Mouse (Mus musculus) layer of hippocampus, adult 9-11 months (tissue): ENCODE measurements around the gene Neurl1a.

Experiments used
- DNase-seq: peaks from one replicate; pipeline ENCODE4 v3.0.0; 2022

Neurl1a gene

DNA sequence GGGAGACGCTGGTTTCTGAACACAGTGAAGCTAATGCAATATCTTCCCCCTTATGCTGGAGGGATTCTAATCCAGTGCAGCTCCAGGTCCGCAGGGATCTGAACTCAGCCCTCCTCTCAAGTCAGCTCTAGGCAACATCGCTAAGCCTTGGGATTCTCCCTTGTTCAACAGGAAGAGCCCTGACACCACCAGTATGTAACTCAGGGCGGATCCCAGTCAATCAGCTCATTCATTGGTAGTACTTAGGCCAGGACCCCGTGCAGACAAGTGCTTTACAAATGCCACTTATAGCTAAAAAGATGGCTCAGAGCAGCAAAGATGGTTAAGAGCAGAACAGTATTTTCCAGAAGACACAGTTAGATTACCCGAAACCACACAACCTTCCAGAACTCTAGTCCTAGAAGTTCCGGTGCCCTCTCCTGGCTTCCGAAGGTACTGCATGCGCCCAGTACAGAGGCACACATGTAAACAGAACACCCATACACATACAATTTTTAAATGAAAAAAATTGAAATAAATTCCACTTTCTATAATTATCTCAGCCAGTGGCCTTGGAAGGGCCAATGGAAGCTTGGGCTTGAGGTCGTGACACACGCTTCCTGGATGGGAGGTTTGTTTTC, 9.7 kb upstream of the Neurl1a start:
- DNase-seq = peak; percentile 83

DNA sequence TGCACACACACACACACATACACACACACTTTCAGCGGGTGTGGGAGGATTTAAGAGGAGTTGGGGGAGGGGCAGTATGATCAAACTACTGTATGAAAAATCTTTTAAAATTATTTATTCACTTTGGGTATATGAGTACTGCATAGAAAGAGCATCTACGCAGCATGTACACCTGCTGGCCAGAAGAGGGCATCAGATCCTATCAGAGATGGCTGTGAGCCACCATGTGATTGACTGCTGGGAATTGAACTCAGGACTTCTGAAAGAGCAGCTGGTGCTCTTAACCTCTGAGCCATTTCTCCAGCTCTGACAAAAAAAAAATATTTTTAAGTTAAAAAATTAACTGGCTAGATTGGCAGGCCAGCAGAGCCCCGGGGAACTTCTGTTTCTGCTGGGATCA, 4.1 kb upstream of the Neurl1a start:
- no peak for DNase-seq

DNA sequence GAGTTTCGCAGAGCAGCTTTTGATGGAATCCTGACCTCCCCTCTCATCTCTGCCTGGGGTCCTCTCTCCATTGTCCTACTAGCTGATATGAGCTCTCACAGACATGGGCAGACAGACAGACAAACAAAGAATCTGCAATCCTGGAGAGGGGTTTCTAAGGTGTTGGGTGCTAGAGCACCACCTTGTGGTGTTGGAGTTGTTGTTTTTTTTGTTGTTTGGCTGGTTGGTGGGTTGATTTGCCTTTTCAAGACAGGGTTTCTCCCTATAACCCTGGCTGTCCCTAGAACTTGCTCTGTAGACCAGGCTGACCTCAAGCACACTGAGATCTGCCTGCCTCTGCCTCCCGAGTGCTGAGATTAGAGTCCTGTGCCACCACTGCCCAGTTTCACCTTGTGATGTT, 3.1 kb upstream of the Neurl1a start:
- no peak for DNase-seq

DNA sequence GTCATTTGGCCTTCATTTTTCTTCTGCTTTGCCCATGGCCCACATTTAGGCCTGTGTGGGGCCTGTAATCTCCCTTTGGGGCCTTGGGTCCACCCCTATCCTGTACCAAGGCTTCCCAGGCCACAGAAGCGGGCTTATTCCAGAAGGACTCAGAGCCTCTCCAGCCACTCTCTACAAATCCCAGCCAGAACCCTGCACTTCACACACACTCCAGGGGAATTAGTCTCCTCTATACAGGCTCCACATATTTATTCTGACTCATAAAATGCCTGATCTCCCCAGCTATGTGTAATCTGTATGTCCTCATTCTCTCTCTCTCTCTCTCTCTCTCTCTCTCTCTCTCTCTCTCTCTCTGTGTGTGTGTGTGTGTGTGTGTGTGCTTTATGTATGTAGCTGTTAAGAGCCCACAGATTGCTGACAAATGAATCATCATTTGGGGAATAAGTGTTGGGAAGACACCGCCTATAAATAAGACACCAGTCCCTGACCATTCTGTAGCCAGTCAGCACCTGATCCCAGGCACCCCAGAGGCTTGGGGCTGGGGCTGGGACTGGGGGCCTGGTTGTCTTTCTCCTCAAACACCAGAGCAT, 1.6 kb upstream of the Neurl1a start:
- DNase-seq = no peak

DNA sequence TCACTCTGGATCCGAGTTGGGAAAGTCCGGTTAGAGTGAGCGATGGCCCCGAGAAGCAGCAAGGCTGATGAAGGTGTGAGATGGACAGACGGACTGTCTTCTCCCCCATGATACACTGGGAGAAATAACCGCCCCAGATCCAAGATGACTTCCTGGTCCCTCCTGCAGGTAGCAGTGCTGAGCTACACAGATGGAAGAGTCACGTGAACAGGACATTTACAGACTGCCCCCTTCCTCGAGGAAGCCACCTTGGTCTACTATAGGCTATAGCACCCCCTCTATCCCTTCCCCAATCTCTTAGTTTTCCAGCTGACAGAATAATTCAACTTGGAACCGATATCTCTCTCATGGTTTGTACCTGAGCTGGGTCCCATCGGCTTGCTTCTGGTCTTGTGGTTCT, 619 bp upstream of the Neurl1a start:
- no peak for DNase-seq

DNA sequence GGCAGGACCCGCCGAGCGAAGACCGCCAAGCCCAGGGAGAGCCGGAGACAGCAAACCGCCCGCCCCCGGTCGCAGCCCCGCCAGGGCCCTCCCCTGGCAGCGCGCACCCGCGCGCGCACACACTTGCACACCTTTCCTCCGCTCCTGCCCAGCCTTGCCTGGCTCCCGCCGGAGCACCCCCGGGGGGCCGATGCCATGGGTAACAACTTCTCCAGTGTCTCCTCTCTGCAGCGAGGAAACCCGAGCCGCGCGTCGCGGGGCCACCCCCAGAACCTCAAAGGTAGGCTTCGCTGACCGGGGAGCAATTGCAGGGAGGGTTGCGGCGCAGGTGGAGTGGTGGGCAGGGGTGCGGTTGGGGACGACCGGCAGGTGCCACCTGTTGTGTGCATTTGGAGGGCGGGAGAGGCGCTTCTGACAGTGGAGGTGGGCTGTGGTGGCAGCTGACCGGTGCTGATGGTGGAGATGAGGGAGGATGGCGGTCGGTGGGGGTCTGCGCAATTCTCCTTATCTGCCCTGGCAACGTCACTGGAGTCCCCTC, 721 bp downstream of the Neurl1a start:
- no peak for DNase-seq

DNA sequence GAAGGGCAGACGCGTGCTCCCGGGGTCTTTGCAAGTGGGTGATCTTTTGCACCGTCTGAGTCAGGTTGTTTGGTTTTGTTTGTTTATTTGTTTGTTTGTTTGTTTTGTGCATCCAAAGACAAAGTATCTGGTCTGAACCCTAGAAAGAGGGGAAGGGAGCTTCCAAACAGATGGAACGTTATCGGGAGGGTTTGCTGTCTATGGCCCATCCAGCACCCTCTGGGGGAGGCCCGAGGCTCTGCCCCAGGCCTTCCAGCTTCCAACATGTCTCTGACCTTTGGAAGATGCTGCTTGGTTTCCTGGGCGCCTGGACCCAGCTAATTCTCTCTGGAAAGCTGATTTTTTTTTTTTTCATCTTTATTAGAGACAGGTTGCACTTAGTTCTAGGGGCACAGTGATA, 1.4 kb downstream of the Neurl1a start:
- no peak for DNase-seq

DNA sequence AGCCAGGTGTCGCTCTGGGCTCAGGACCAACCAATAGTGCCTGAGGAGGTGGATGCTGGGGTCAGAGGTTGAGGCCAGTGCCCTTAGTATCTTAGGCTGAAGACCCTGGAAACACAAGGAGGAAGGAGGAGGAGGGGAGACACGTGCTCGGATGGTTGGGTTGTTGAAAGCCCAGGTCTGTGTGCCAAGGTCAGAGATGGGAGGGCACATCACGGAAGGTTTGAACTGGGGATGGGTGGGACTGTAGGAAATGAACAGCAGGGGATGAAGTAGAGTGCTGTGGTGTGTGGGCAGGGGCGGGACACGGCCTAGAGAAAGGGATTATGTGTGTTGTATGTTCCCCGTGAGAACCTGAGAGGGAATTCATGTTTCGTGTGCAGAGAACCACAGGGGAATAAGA, 5.6 kb downstream of the Neurl1a start:
- no peak for DNase-seq

DNA sequence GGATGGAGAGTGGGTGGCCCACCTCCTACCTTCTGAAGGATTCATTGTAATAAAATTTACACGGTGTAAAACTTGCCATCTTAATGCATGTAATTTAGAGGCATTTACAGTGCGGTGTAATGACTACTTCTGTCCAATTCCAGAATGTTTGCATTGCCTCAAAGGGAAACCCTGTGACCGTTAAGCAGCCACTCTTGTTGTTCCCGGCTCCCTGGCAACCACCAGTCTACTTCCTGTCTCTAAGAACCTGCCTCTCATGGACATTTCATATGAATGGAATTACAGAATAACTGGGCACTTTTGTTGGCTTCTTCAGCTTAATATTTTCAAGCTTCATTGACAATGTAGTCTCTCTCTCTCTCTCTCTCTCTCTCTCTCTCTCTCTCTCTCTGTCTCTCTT, 6.1 kb downstream of the Neurl1a start:
- DNase-seq = no peak

DNA sequence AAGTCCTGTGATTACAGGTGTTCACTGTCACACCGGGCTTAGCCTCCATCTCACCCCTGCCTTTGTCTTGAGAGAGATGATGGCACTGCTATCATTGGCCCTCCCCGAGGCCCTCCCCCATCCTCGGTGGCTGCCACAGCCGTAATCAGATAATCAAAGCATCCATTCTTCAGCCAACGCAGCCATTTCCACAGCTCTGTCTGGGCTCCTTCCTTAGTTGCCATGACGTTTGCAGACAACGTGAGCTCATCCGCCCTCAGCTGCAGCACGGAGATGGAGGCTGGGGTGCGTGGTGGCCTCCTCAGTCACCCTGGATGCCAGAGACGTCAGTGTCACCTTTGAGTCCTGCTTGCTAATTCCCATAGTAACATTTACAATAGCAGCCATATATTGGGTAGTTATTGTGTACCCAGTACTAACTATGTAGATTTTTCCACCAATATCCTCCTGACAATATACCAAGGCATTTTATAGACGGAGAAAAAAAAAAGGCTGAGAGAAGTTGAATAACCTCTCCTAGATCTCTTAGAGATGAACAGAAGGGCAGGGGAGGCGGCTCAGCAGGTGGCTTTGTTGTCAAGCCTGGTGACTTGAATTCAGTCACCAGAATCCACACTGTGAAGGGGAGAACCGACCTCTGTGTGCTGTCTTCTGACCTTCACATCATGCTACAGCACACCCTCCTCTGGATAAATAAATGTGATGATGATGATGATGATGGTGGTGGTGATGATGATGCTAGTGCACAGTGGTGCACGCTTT, 8.1 kb downstream of the Neurl1a start:
- peak; percentile 61 for DNase-seq

DNA sequence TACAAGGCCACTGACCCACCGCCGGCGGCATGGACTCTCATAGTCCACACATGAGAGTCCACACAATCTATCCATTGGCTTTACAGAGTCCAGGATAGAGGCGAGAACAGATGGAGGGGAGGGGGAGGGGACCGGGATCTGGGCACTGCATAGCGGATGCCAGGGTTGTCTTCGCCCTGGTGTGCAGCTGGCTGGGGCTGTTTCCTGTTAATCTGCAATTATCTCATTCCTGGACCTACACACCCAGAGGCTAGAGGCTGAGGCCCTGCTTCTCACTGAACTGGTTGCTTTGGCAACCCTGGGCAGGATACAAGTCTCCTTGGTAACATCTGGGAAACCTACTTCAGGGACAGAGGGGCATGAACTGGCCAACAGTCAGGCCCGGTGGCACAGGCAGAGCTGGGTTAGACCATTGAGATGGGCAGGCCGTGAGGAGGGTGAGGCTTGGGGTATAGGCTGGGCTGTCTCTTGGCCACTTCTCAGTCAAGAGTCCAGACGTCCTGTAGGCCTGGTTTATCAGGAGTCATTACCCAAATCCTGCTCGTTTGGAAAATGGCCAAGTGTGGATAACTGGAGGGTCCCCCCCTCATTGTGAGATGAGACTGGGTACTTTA, 10.0 kb downstream of the Neurl1a start:
- DNase-seq = no peak

DNA sequence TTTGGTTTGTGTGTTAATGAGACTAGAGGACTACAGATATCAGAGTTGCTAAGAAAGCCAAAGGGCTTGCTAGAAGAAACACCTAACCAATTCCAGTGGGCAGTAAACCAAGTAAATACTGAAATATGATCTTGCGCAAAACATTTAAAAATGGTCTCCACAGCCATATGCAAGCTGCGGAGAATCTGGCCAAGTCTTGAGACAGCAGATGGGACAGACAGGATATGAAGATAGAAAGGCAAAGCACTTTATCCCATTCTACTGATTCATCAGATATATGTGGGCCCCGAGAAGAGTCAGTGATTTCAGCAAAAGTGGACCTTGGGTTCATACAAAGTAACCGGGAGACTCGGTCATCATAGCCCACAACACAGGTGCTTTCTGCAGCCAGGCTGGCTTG, 13.5 kb downstream of the Neurl1a start:
- DNase-seq = no peak

DNA sequence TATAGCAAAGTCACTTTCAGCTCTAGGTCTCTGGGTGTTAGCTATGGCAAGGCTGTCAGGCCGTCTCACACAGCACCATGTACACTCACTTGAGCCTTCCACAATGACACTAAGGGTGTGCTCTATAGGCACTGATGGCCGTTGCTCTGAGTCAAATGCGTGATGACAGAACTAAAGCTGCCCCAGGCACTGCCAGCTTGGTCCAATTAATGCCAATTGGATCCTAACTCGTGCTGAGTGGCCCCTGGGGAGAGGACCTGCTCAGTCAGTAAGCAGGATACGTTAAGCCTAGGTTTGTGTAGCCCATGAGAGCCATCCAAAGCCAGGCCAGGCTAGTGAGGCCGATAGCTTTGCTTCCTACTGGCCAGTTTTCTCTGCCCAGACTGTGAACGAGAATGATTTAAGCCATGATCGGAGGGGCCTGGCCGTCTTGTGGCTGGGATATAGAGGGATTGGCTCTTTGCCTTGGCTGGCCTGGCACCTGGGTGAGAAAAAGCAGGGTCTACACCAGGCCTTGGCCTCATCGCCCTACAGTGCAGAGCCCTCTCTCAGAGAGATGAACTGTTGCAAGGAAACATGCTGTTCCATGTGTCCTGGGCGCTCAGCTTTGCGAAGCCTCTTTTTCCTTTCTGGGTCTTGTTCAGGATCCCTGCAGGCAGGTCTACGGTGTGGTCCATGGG, 20.2 kb downstream of the Neurl1a start:
- no peak for DNase-seq

DNA sequence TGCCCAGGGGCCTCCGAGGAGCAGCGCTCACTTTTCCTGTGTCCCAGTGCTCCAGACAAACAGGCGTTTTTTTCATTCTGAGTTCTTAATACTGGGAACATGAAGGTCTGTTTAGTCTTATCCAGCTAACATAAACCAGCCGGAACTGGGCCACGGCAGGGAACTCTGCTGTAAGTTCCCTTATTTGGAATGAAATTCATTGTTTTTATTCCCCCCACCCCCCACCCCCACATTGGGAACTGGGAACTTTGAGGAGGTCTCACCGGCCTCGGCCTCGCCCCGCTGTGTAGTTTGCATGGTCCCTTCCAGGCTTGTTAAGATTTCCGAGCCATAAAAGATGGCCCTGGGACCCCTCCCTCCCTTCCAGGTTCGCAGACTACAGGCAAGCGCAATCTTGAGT, 23.4 kb downstream of the Neurl1a start:
- DNase-seq = no peak

DNA sequence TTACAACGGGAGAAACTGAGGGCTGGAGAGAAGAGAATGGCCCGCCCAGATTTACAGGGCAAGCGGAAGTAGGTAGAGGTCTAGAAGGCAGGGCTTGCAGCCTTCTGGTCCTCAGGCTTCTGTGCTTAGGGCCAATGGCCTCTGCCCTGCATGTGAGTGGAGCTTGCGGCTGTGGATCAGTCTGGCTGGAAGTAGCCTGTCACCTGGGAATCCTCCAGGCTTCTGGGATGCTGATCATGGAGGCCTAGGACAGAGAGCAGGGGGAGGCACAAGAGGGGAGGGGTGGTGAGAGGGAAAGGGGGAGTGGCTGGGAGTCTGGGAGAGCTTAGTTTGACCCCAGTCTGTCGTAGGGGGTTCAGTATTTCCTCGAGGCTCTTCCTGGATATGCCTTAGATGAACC, 23.8 kb downstream of the Neurl1a start:
- no peak for DNase-seq

DNA sequence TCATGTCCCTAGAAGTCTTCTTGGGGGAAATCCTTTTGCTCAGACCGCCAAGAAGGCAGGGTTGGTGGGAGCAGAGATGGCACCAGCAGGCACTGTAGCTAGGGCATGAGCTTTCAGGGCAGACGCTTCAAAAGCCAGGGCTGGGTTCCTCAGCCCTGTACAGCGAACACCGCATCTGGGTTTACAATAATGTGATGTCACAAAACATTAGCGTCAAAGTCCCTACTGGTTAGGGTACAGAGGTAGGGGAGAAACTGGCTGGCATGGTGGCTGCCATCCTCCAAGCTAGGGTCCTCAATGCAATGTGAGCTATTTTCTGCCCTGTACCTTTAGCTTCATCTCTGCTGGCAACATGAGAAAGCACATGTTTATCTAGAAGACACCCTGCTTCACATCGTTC, 24.4 kb downstream of the Neurl1a start:
- DNase-seq = no peak

DNA sequence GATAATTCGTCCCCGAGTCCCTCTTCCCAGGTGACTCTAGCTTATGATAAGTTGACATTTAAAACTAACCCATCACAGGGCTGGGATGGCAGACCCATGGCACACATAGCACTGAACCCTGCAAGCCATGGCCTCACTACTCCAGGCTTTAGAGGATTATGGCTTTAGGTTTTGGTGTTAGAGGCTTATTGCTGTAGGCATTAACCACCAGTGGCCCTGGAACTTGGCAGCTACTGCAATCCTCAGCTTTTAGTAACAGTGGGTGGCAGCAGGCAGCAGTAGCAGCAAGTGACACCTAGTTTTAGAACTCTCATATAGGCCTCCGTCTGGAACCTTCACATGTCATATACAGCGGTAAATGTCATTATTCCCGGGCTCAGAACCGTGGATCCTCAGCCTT, 26.0 kb downstream of the Neurl1a start:
- DNase-seq = peak; percentile 61

DNA sequence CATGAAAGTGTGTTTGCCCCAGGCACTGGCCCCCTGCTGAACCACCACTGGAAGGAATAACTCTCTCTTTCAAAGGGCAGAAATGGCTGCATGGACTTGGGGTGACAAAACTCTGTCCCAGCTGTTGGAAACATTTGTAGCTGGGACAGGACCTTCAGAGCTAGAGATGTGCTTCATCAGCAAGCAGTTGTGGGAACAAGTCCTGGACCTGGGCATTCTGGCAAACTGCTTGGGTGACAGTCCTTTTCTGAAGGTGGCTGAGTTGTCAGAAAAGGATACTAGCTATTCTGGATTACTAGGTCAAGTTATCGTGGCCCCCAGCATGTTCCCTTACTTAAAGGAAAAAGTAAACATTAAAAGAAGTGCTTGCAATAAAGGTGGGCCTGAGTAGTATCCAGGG, 27.5 kb downstream of the Neurl1a start:
- DNase-seq = no peak

DNA sequence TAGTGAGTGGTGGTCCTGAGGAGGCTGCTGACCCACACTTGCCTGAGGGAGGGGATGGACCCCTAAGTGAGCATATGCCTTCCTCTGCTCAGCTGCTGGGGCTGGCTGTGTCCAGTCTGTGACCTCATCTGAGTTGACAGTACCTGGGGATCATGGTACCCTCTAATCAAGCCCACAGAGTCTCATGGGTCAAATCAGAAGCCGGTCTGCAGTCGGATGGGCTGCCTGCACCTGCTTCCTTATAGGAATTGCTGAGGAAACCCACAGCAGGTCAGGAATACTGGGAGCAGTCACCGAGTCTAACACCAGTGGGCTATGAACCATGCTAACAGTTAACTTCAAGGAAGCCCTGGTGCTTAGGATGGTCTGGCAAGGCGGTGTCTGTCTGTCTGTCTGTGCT, 31.8 kb downstream of the Neurl1a start:
- no peak for DNase-seq

DNA sequence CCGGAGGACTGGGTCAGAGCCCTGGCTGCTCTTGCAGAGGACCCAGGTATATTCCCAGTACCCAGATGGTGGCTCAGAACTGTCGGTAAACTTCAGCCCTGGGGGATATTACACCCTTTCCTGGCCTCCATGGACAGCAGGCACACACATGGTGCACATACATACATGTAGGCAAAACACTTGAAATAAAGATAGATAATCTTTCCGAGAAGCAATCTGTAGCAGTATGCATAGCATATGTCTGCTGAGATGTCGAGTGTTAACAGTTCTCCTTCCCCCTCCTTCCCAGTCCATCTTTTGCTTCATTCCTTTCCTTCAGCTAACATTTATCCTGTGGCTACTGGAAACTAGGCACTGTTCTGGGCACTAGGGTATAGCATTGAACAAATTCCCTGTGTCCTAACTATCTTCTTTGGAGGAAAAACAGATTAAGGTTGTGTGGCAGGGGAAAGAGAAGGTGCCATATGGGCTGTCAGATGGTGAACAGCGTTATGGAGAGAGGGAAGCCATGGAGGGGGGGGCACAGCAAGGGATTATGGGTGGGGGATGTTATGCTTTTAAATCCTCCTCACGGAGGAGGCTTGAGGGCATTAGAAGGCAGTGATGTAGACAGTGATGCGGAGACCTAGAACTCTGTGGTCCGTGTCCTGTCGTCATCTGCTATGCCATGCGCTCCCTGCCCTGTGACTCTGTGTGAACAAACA, 33.1 kb downstream of the Neurl1a start:
- DNase-seq = peak; percentile 54

DNA sequence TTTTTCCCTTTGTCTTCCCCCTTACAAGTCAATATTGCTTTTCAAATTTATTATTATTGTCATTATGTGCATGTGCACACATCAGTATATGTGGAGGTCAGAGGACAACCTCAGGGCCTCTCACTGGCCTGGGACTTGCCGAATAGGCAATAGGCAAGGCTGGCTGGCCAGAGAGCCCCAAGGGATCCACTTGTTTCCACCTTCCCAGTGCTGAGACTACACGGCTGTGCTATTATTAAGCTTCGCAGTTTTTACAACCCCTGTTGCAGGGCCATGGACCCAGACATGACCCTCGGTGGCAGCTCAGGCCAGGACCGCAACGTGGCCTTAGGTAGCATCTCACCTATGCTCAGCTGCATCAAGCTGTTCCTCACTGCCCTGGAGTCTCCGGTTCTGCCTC, 33.8 kb downstream of the Neurl1a start:
- no peak for DNase-seq

DNA sequence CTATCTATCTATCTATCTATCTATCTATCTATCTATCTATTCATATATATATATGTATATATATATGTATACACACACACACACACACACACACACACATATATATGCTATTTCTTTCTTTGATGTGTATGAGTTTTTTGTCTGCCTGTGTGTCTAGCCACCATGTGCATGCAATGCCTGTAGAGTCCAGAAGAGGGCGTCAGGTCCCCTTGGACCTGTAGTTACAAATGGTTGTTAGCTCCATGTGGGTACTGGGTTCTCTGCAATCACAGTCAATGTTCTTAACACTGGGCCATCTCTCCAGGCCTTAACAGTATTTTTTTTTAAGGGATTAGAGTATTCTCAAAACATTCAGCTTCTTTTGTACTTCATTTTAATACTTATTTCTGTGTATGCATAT, 34.9 kb downstream of the Neurl1a start:
- no peak for DNase-seq

DNA sequence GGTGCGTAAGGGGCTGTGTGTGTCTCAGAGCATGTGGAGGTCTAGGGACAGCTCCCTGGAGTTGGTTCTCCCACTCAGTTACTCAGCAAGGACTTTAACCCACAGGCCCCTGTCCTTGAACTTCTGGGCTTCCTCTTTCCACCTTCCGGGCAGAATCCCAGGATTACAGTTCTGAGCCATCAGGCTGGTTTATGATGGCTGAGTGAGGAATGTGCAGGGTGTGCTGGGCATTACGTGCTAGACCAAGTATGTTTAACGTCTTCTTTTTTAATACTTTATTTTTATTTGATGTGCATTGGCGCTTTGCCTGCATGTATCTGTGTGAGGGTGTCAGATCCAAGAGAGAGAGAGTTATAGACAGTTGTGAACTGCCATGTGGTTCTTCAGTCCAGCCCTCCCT, 38.1 kb downstream of the Neurl1a start:
- no peak for DNase-seq
